Mouse (Mus musculus): Measurements from ENCODE around the gene Btbd17.

Btbd17 gene

GRCm38 (mm10) chr11:114769911-114770310 lies 25.8 kb downstream of the Btbd17 start:
- no peak for DNase-seq (ENCODE audit: low read depth, low spot score)

GRCm38 (mm10) chr11:114764820-114765818 lies 30.6 kb downstream of the Btbd17 start, which contains the start of gene Kif19a:
Gene Kif19a (plus strand): TSS chr11:114765388.
- no peak for DNase-seq (ENCODE audit: low read depth, low spot score)

DNA sequence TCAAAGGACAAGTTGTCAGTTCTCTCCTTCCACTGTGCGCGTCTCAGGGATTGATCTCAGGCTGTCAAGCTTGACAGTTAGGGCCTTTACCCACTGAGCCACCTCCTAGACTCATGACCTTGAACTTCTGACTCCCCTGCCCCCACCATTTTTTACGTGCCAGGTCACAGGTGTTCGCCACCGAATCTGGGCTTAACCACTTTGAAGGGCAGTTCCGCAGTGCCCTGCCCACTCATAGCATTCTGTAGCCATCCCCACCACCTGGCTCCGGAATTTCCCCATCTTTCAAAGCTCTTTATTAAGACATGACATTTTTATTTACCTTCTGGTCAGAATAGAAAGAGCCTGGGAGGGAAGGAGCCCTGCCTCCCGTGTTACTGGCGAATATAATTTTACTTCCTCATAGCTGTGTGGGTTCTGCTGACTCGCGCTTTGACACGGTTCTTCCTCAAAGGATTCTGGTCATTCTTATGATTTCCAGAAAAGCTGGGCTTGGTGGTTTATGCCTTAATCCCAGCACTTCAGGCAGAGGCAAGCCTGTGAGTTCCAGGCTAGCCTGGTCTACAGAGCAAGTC lies 48.1 kb downstream of the Btbd17 start:
- no peak for DNase-seq (ENCODE audit: low read depth, low spot score)

DNA sequence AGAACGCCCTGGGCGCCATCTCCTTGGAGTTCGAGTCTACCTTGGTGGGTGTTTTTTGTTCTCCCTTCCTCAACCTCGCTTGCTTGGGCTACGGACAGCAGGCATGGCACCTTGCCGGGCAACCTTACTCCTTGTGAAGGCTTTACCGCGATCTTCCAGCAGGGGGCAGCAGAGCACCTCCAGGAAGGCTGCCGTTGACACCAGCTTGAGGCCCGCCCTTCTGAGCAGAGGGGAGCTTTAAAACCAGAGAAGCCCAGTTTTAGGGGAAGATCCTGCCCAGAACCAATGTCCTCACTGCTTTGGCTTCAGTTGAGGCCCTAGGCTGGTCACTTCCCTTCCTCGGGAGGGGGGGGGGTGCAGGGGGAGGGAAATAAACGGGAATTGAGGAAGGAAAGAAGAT lies 50.6 kb downstream of the Btbd17 start:
- DNase-seq (ENCODE audit: low read depth, low spot score), result peak; percentile 59

GRCm38 (mm10) chr11:114741451-114741850 lies 54.3 kb downstream of the Btbd17 start:
- DNase-seq (ENCODE audit: low read depth, low spot score), result no peak

Data from retina, adult 2 months (tissue).